Mouse (Mus musculus) kidney, postnatal 10 days (tissue): ENCODE measurements around the gene Btbd35f5.
"Not testable (repeated sequence)": the region's sequence is repeated elsewhere in the genome, so short reads cannot be mapped to it uniquely, and the experiment has no call there.

Experiments used
- DNase-seq: peaks from one replicate; pipeline ENCODE4 v3.0.0; 2021; ENCODE audit warnings: mixed read lengths

Gene Btbd35f5

GRCm38 (mm10) chrX:32973597-32973996 lies at the start of gene Btbd35f5:
Gene Btbd35f5 (plus strand): TSS chrX:32973897.
- DNase-seq = not testable (repeated sequence)

GRCm38 (mm10) chrX:32941468-32941867 lies 32.2 kb upstream of the Btbd35f5 start, which contains the start of gene Gm21789:
Gene Gm21789 (plus strand): TSS chrX:32941768.
- DNase-seq = not testable (repeated sequence)
